Mouse (Mus musculus): ENCODE results near the gene Sema6d.

- no peak for TF ChIP-seq CTCF (IDR thresholded peaks at IDR 0.05; ENCODE audit: borderline replicate concordance, insufficient read depth, low read depth, low read length)
- no peak for TF ChIP-seq POLR2A (IDR thresholded peaks at IDR 0.05; ENCODE audit: borderline replicate concordance, insufficient read depth, low read length)
These were observed 567.6 kb downstream of the Sema6d start for GRCm38 (mm10) chr2:124657358-124657757.
